Mouse (Mus musculus) limb, embryonic 13.5 days (tissue): ENCODE measurements around the gene Pfkm. TPM values are rescaled to one million over a fixed set of nuclear protein-coding genes. Genes with fewer than 3 reads are reported as not detected.

Experiments
- ATAC-seq: fragments of 200-750 bp; cut with Nextera tagmentation; 2 replicates; pipeline ENCODE4 v1.8.0; 2017; ENCODE audit warnings: low read depth, moderate number of reproducible peaks, moderate TSS enrichment; ENCODE audit not compliant: low FRiP score
- H3K27ac ChIP-seq: fragments of 300-500 bp; sonication (generic); 2 replicates; pipeline ENCODE4 v1.5.1; 2015; ENCODE audit warnings: inconsistent platforms, mild to moderate bottlenecking, moderate library complexity
- H3K27me3 ChIP-seq: fragments of 300-500 bp; sonication (generic); 2 replicates; pipeline ENCODE4 v1.6.1; 2015; ENCODE audit warnings: mild to moderate bottlenecking, inconsistent platforms
- H3K36me3 ChIP-seq: fragments of 300-500 bp; sonication (generic); 2 replicates; pipeline ENCODE4 v1.6.1; 2015; ENCODE audit warnings: inconsistent platforms, mild to moderate bottlenecking, moderate library complexity
- H3K4me1 ChIP-seq: fragments of 300-500 bp; sonication (generic); 2 replicates; pipeline ENCODE4 v1.6.1; 2015; ENCODE audit warnings: inconsistent platforms
- H3K4me2 ChIP-seq: fragments of 300-500 bp; sonication (generic); replicated peaks from 2 replicates; pipeline ENCODE4 v1.6.1; 2015; ENCODE audit warnings: inconsistent platforms, mild to moderate bottlenecking, moderate library complexity
- H3K4me3 ChIP-seq: fragments of 300-500 bp; sonication (generic); 2 replicates; pipeline ENCODE4 v1.5.1; 2015; ENCODE audit warnings: moderate library complexity, mild to moderate bottlenecking, inconsistent platforms
- H3K9ac ChIP-seq: fragments of 300-500 bp; sonication (generic); 2 replicates; pipeline ENCODE4 v1.6.1; 2015; ENCODE audit warnings: mild to moderate bottlenecking, inconsistent platforms
- H3K9me3 ChIP-seq: fragments of 300-500 bp; sonication (generic); 2 replicates; pipeline ENCODE4 v1.6.1; 2016; ENCODE audit warnings: inconsistent platforms
- WGBS: fragments of 180-500 bp; shearing (Covaris S2); methylation state at CpG from one replicate; pipeline ENCODE4 v1.1.7; 2015; 5-methylcytosine and 5-hydroxymethylcytosine counted together
- polyA plus RNA-seq: library from polyadenylated mRNA; unstranded; fragments of >200 nt; fragmentation: Nextera tagmentation; extraction: Ambion mirVana; gene quantifications from 2 replicates; pipeline ENCODE4 v1.2.1, GENCODE M21; 2015

The Pfkm gene
- polyA plus RNA-seq, 1 experiment from 2014 or later = 56.0 TPM

- Histone ChIP-seq H3K4me3 (peak within 1 kb of the TSS; percentile 53), H3K9me3 (no peaks in the 10 kb centered on the region), H3K4me2 (peak within 1 kb of the TSS; percentile 83), H3K4me1 (peaks cover 15% of the 10 kb centered on the region), H3K27me3 (peaks cover 74% of the 10 kb centered on the region), H3K36me3 (no peaks in the 10 kb centered on the region), H3K27ac (no peak within 1 kb of the TSS), H3K9ac (peak within 1 kb of the TSS; percentile 51)
- ATAC-seq = no peak
- WGBS = 3% methylated on average over 16 of the region's 18 CpGs
Observed at GRCm38 (mm10) chr15:98166963-98167644, 74.7 kb downstream of the Pfkm start, which contains the start of gene Ccdc184. Gene Ccdc184 (plus strand): TSS chr15:98167158.

DNA sequence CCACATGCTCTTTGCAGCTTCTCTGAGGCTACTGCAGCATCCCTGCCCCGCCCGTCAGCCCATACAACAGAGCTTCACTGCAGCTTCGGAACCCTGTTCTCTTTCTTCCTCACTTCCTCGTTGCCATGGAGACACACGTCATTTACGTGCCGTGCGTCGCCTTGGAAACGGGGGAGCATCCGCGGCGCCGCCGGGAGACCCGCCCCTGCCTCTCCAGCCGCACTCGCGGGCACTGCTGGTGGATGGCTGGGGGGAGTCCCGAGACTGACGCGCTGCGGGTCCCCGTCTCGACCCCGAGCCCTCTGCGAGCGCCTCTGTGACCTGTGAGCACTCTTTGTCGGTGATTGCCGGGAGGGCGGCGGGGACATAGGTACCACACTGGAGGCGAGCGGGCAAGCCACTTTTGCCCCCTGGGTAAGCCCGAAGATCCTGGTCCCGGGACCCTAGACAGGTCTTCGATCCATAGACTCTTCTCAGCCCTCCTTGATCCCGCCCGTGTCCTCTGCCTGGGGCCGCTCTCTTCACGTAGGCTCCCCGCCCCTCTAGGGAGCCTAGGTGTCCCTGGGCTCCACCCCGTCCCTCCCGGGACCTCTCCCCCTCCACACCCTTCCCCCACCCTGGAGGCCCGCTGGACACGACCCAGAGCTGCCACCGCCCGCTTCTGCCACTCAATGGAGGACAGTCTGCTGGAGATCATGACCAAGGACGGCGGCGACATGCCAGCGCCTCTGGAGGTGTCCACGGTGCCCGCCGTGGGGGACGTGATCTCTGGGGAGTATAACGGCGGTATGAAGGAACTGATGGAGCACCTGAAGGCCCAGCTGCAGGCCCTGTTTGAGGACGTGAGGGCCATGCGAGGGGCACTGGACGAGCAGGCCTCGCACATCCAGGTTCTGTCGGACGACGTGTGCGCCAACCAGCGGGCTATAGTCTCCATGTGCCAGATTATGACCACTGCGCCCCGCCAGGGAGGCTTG lies 75.5 kb downstream of the Pfkm start:
- H3K9ac ChIP-seq = peak overlapping the region; percentile 51
- no peaks in the 10 kb centered on the region for H3K36me3 ChIP-seq
- H3K4me3 ChIP-seq = peak overlapping the region; percentile 53
- H3K27me3 ChIP-seq = peaks cover 82% of the 10 kb centered on the region
- peak; percentile 91 for ATAC-seq
- no peak overlapping the region for H3K27ac ChIP-seq
- WGBS = 2% methylated on average over 69 of the region's 69 CpGs
- H3K4me2 ChIP-seq = peak overlapping the region; percentile 83
- peaks cover 15% of the 10 kb centered on the region for H3K4me1 ChIP-seq
- H3K9me3 ChIP-seq = no peaks in the 10 kb centered on the region

DNA sequence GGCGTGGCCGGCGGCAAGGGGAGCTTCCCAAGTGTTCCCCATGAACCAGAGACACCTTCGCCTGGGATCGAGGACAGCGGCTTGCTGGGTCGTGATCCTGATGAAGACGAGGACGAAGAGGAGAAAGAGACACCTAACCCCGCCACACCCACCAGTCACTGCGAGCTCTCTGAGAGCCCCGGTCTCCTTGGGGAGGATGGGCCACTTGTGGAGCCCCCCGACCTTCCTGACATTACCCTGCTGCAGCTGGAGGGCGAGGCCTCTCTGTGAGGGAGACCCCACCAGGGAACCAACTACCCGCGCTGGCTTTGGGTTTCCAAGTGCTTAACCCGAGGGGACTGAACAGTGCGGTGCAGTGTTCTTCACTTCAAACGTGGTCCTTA lies 76.2 kb downstream of the Pfkm start:
- Histone ChIP-seq H3K4me2 (peak overlapping the region; percentile 83), H3K9ac (no peak overlapping the region; the same call in 1 of the 2 replicates), H3K36me3 (no peaks in the 10 kb centered on the region), H3K27me3 (peaks cover 89% of the 10 kb centered on the region), H3K9me3 (no peaks in the 10 kb centered on the region), H3K4me3 (peak overlapping the region; percentile 53), H3K4me1 (peaks cover 15% of the 10 kb centered on the region), H3K27ac (no peak overlapping the region)
- WGBS = 3% methylated on average over 19 of the region's 19 CpGs
- ATAC-seq = no peak

GRCm38 (mm10) chr15:98170365-98170764 lies 78.0 kb downstream of the Pfkm start:
- H3K4me3 ChIP-seq = no peak overlapping the region
- no peaks in the 10 kb centered on the region for H3K36me3 ChIP-seq
- no peak overlapping the region for H3K4me2 ChIP-seq
- WGBS = 42% methylated on average over 7 of the region's 7 CpGs
- H3K27me3 ChIP-seq = peaks cover 93% of the 10 kb centered on the region
- ATAC-seq = no peak
- no peaks in the 10 kb centered on the region for H3K9me3 ChIP-seq
- H3K27ac ChIP-seq = no peak overlapping the region
- H3K4me1 ChIP-seq = peaks cover 15% of the 10 kb centered on the region
- no peak overlapping the region for H3K9ac ChIP-seq

DNA sequence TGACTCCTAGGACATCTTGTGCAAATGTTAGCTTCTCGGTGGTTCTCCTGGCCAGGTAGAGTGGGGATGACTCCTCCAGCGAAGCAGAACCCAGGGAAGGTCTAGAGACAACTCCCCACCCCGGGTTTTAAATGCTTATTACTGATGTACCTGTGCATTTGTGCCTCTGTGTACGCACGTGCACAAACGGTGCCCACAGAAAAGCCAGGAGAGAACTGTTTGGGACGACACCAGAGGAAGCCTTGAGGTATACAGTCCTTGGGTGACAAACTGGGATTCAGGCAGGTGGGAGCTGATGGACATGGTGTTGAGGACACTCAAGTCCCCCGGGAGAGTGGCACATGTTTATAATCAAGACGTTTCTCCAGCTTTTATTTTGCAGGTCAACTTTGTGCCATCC lies 78.5 kb downstream of the Pfkm start:
- Histone ChIP-seq H3K9ac (no peak overlapping the region), H3K27me3 (peaks cover 90% of the 10 kb centered on the region), H3K4me1 (peaks cover 15% of the 10 kb centered on the region), H3K27ac (no peak overlapping the region), H3K9me3 (no peaks in the 10 kb centered on the region), H3K4me3 (no peak overlapping the region), H3K36me3 (no peaks in the 10 kb centered on the region), H3K4me2 (no peak overlapping the region)
- 67% methylated on average over 9 of the region's 9 CpGs for WGBS
- ATAC-seq = no peak

DNA sequence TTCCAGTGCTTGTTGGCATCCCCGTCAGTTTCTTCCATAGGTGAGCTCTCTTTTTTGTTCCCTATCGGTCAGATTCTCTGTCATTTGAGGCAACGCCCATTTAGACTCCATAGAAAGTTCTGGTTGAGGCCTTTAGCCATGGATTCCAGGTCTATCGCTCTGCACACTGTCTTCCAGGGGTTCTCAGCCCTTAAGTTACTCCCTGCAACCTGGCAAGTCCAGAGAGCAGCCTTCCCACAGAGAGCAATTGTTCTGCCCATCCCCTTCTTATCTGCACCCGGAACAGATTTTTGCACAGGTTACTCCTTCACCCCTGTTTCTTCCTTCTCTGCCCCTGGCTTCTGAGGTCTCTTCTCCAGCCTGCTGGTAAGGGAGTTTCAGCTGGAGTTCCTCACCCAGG lies 79.7 kb downstream of the Pfkm start:
- H3K4me2 ChIP-seq = no peak overlapping the region
- H3K36me3 ChIP-seq = no peaks in the 10 kb centered on the region
- no peak for ATAC-seq
- no peaks in the 10 kb centered on the region for H3K9me3 ChIP-seq
- H3K27me3 ChIP-seq = peaks cover 90% of the 10 kb centered on the region
- peaks cover 12% of the 10 kb centered on the region for H3K4me1 ChIP-seq
- H3K9ac ChIP-seq = no peak overlapping the region
- H3K4me3 ChIP-seq = no peak overlapping the region
- WGBS = 72% methylated on average over 5 of the region's 5 CpGs
- no peak overlapping the region for H3K27ac ChIP-seq

GRCm38 (mm10) chr15:98173821-98174220 lies 81.4 kb downstream of the Pfkm start:
- H3K4me1 ChIP-seq = no peaks in the 10 kb centered on the region
- H3K36me3 ChIP-seq = no peaks in the 10 kb centered on the region
- no peak overlapping the region for H3K27ac ChIP-seq
- 36% methylated on average over 8 of the region's 8 CpGs for WGBS
- no peak overlapping the region for H3K4me2 ChIP-seq
- peaks cover 84% of the 10 kb centered on the region for H3K27me3 ChIP-seq
- ATAC-seq = no peak
- H3K4me3 ChIP-seq = no peak overlapping the region
- no peaks in the 10 kb centered on the region for H3K9me3 ChIP-seq
- no peak overlapping the region for H3K9ac ChIP-seq

DNA sequence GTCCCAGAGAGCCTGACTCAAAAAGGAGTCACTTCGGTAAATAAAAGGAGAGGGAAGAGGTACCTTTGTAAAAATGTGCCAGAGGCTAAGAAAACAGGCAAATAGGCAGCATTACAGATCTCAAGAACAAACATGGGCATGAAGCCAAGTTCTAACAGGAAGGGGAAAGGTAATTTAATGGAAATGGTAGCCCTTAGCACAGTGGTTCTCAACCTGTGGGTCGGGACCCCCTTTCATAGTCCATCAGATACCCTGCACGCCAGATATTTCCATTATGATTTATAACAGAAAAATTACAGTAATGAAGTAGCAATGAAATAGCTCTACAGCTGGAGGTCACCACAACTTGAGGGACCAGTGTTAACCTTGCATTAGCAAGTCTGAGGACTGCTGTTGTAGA lies 84.9 kb downstream of the Pfkm start:
- WGBS = 55% methylated on average over 3 of the region's 3 CpGs
- Histone ChIP-seq H3K27me3 (peaks cover 58% of the 10 kb centered on the region), H3K9me3 (no peaks in the 10 kb centered on the region), H3K27ac (no peak overlapping the region), H3K4me3 (no peak overlapping the region), H3K4me1 (peaks cover 10% of the 10 kb centered on the region), H3K36me3 (no peaks in the 10 kb centered on the region), H3K9ac (no peak overlapping the region), H3K4me2 (no peak overlapping the region)
- ATAC-seq = no peak

GRCm38 (mm10) chr15:98180567-98181131 lies 88.3 kb downstream of the Pfkm start:
- H3K4me2 ChIP-seq = peak overlapping the region; percentile 71
- no peaks in the 10 kb centered on the region for H3K36me3 ChIP-seq
- ATAC-seq = no peak
- H3K27ac ChIP-seq = no peak overlapping the region
- H3K4me3 ChIP-seq = peak overlapping the region; percentile 52
- H3K9ac ChIP-seq = peak overlapping the region; percentile 50; the same call in 1 of the 2 replicates
- WGBS = 7% methylated on average over 26 of the region's 26 CpGs
- peaks cover 32% of the 10 kb centered on the region for H3K27me3 ChIP-seq
- no peaks in the 10 kb centered on the region for H3K9me3 ChIP-seq
- peaks cover 10% of the 10 kb centered on the region for H3K4me1 ChIP-seq

DNA sequence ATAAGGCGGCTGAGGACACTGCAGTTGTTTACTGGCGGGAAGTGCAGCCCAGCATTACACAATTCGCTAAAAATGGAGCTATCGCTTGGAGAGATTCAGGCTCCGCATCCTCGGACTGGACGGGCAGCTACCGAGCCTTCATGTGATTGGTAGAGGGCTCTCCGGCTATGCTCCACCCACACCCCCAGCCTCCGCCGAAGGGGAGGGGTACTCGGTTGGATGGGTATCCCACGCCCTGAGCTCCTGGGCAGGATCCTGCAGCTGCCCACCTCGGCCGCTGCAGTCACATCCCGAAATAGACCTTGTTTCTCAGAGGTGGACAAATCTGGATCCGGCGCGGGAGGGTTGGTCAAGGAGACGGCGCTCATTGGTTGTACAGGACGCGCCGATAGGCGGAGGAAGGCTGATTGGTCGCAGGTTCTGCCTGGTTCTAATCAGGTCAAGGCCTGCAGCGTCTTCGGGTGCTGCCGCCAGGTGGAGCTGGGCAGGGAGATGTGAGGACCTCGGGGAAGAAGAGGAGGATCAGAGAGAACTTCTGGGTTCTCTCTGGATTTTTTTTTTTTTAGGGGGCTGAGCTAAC lies 88.8 kb downstream of the Pfkm start:
- H3K27ac ChIP-seq = no peak overlapping the region
- WGBS = under 1% methylated on average over 30 of the region's 30 CpGs
- H3K36me3 ChIP-seq = no peaks in the 10 kb centered on the region
- peaks cover 10% of the 10 kb centered on the region for H3K4me1 ChIP-seq
- ATAC-seq = peak; percentile 97
- H3K4me3 ChIP-seq = peak overlapping the region; percentile 52
- no peaks in the 10 kb centered on the region for H3K9me3 ChIP-seq
- peak overlapping the region; percentile 71 for H3K4me2 ChIP-seq
- H3K9ac ChIP-seq = peak overlapping the region; percentile 50; the same call in 1 of the 2 replicates
- H3K27me3 ChIP-seq = peaks cover 26% of the 10 kb centered on the region
